ENCODE assay signal across 8 mouse cellular contexts in the genomic region with DNA sequence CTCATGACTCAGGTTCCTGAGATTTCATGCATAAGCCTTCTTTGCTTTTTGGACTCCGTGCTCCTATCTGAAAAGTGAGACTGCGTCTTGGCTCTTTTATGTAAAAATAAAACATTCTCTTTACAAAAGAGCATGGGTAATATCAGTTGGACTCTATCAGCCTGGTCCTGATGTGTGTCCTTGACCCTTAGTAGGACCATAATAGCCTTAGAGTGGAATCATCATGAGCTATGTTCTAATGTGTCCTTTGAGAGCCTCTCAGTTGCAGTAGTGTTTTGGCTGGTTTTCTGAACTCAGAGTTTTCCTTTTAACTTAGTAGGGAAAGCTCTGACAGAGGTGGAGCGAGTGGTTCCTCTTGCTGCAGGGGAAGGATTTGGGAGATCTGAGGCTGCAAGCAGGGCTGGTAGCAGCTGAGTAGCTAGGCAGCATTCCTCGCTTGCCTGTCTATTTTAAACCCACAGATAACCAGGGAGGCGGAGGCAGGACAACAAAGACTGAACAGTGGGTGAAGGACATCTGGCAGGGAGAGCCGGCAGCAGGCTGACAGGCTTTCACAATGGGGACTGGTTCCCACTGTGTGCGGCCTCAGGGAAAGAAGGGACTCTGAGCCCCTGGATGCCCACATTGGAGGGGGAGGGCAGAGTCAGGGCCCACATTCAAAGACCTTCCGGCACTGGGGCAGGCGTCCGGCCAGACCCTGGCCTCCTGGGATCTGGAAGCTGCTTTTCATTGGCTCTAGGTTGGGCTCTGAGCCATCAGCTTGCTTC. TPM values are rescaled to one million over a fixed set of nuclear protein-coding genes. Genes with fewer than 3 reads are reported as not detected.
DNase-seq lines count a peak whose midpoint lies in the region; ATAC-seq and TF ChIP-seq lines count a peak whose summit lies in the region.

No protein-coding gene starts in this region.

- no peaks in the 10 kb centered on the region for H3K9me3 ChIP-seq in lung, embryonic 14.5 days (ENCODE audit: low read depth, low read length)
- H3K9me3 ChIP-seq in heart, embryonic 11.5 days (replicated peaks; ENCODE audit: control insufficient read depth, low read length), result no peaks in the 10 kb centered on the region
- no peaks in the 10 kb centered on the region for H3K9me3 ChIP-seq in midbrain, embryonic 10.5 days (replicated peaks)
- no peaks in the 10 kb centered on the region for H3K9me3 ChIP-seq in stomach, postnatal 0 days (ENCODE audit: control insufficient read depth, low read length)

- no peak overlapping the region for H3K4me2 ChIP-seq in lung, embryonic 14.5 days
- peak overlapping the region; percentile 14 for H3K4me2 ChIP-seq in heart, embryonic 11.5 days
- no peak overlapping the region for H3K4me2 ChIP-seq in stomach, postnatal 0 days (replicated peaks; ENCODE audit: low read depth)

- peak; percentile 55 for DNase-seq in lung, embryonic 14.5 days
- DNase-seq in lung, postnatal 25 days (ENCODE audit: low spot score), result no peak
- peak; percentile 77 for DNase-seq in embryo, embryonic 9.5 days (ENCODE audit: extremely low spot score)
- DNase-seq in layer of hippocampus, adult 9-11 months, result peak; percentile 93
- peak; percentile 90 for DNase-seq in midbrain, embryonic 10.5 days (ENCODE audit: low spot score)
- peak; percentile 53 for DNase-seq in stomach, postnatal 0 days (ENCODE audit: low spot score)
- no peak for DNase-seq in thymus, postnatal 10 days (ENCODE audit: low spot score in 2 of 2)

- H3K36me3 ChIP-seq in lung, embryonic 14.5 days (ENCODE audit: insufficient read depth), result no peaks in the 10 kb centered on the region
- H3K36me3 ChIP-seq in heart, embryonic 11.5 days (ENCODE audit: control insufficient read depth, insufficient read depth, low read length), result no peaks in the 10 kb centered on the region
- H3K36me3 ChIP-seq in midbrain, embryonic 10.5 days, result no peaks in the 10 kb centered on the region
- H3K36me3 ChIP-seq in stomach, postnatal 0 days (ENCODE audit: control insufficient read depth, insufficient read depth, low read length), result no peaks in the 10 kb centered on the region

- WGBS in lung, embryonic 14.5 days, result 41% methylated on average over 10 of the region's 10 CpGs
- 16% methylated on average over 10 of the region's 10 CpGs for WGBS in heart, embryonic 11.5 days (ENCODE audit: insufficient replicate concordance)
- WGBS in midbrain, embryonic 10.5 days, result 21% methylated on average over 10 of the region's 10 CpGs
- WGBS in stomach, postnatal 0 days, result 41% methylated on average over 10 of the region's 10 CpGs

- H3K27ac ChIP-seq in lung, embryonic 14.5 days (ENCODE audit: low read depth), result peak overlapping the region; percentile 63
- H3K27ac ChIP-seq in heart, embryonic 11.5 days (ENCODE audit: low read depth, low read length), result peak overlapping the region; percentile 91
- H3K27ac ChIP-seq in midbrain, embryonic 10.5 days (replicated peaks), result peak overlapping the region; percentile 80
- peak overlapping the region; percentile 81 for H3K27ac ChIP-seq in stomach, postnatal 0 days (replicated peaks)

- no peak for TF ChIP-seq EP300 in stomach, postnatal 0 days (optimal IDR thresholded peaks at IDR 0.05)

- ATAC-seq in lung, embryonic 14.5 days (ENCODE audit: insufficient read depth), result no peak
- peak; percentile 76 for ATAC-seq in heart, embryonic 11.5 days (replicated peaks; ENCODE audit: insufficient number of reproducible peaks, low FRiP score, low TSS enrichment)
- ATAC-seq in stomach, postnatal 0 days (ENCODE audit: low FRiP score, low TSS enrichment), result no peak

- H3K27me3 ChIP-seq in lung, embryonic 14.5 days (ENCODE audit: insufficient read depth, low read length), result no peaks in the 10 kb centered on the region
- H3K27me3 ChIP-seq in heart, embryonic 11.5 days (ENCODE audit: control insufficient read depth, insufficient read depth, low read length), result no peaks in the 10 kb centered on the region
- H3K27me3 ChIP-seq in midbrain, embryonic 10.5 days (ENCODE audit: low read depth, poor library complexity, severe bottlenecking), result peaks cover 35% of the 10 kb centered on the region; the same call in 1 of the 2 replicates
- H3K27me3 ChIP-seq in stomach, postnatal 0 days (ENCODE audit: control insufficient read depth, insufficient read depth, low read length), result no peaks in the 10 kb centered on the region

- no peak overlapping the region for H3K4me3 ChIP-seq in lung, embryonic 14.5 days (ENCODE audit: low read depth, low read length)
- no peak overlapping the region for H3K4me3 ChIP-seq in heart, embryonic 11.5 days (ENCODE audit: low read depth, low read length)
- H3K4me3 ChIP-seq in midbrain, embryonic 10.5 days, result peak overlapping the region; percentile 25
- H3K4me3 ChIP-seq in stomach, postnatal 0 days (ENCODE audit: low read depth, low read length), result no peak overlapping the region

- H3K9ac ChIP-seq in lung, embryonic 14.5 days, result no peak overlapping the region
- peak overlapping the region; percentile 23 for H3K9ac ChIP-seq in heart, embryonic 11.5 days (ENCODE audit: low read depth, low read length)
- 0 out of 2 replicates have a peak overlapping the region, but pooled peaks have one; percentile 43 for H3K9ac ChIP-seq in stomach, postnatal 0 days (ENCODE audit: low read length)

- 0 out of 2 replicates have a peak, but pooled peaks cover 2% of the 10 kb centered on the region for H3K4me1 ChIP-seq in lung, embryonic 14.5 days (ENCODE audit: insufficient read depth)
- peaks cover 25% of the 10 kb centered on the region for H3K4me1 ChIP-seq in heart, embryonic 11.5 days (ENCODE audit: control insufficient read depth, insufficient read depth, low read length)
- H3K4me1 ChIP-seq in midbrain, embryonic 10.5 days, result peaks cover 51% of the 10 kb centered on the region
- H3K4me1 ChIP-seq in stomach, postnatal 0 days (replicated peaks; ENCODE audit: control insufficient read depth, insufficient read depth), result 0 out of 2 replicates have a peak, but pooled peaks cover 2% of the 10 kb centered on the region

- no peak for TF ChIP-seq CTCF in lung, embryonic 14.5 days (IDR thresholded peaks at IDR 0.05; ENCODE audit: low read depth)
- no peak for TF ChIP-seq CTCF in stomach, postnatal 0 days (IDR thresholded peaks at IDR 0.05; ENCODE audit: low read depth)

RNA-seq across cellular contexts. Expression of a gene that starts 11.3 kb away (rescaled TPM):
- 34.8 and 39.3 TPM in 2 replicates for polyA plus RNA-seq in lung, embryonic 14.5 days (2014; fragmentation: Nextera tagmentation; extraction: Ambion mirVana)
- polyA plus RNA-seq in heart, embryonic 11.5 days (2014; fragmentation: Nextera tagmentation; extraction: Ambion mirVana), result 43.3 and 48.2 TPM in 2 replicates
- 58.1 and 69.2 TPM in 2 replicates for polyA plus RNA-seq in midbrain, embryonic 10.5 days (2016; fragmentation: Nextera tagmentation; extraction: Ambion mirVana)
- polyA plus RNA-seq in stomach, postnatal 0 days (2015; fragmentation: Nextera tagmentation; extraction: Ambion mirVana), result 31.0 and 35.8 TPM in 2 replicates

RNA-seq across cellular contexts. Expression of a gene that starts 52.2 kb away (rescaled TPM):
- 0.88 and 1.1 TPM in 2 replicates for polyA plus RNA-seq in lung, embryonic 14.5 days (2014; fragmentation: Nextera tagmentation; extraction: Ambion mirVana)
- polyA plus RNA-seq in heart, embryonic 11.5 days (2014; fragmentation: Nextera tagmentation; extraction: Ambion mirVana), result 1.1 and 1.4 TPM in 2 replicates
- polyA plus RNA-seq in midbrain, embryonic 10.5 days (2016; fragmentation: Nextera tagmentation; extraction: Ambion mirVana), result 0.54 and 1.1 TPM in 2 replicates
- polyA plus RNA-seq in stomach, postnatal 0 days (2015; fragmentation: Nextera tagmentation; extraction: Ambion mirVana), result 7.7 and 8.2 TPM in 2 replicates

Comparison
In these comparisons a context has a peak if more than half of its experiments do, and no peak if none do; other contexts are left out.
1. DNase-seq: peak in lung, embryonic 14.5 days (single experiment), embryo, embryonic 9.5 days (single experiment), layer of hippocampus, adult 9-11 months (single experiment), midbrain, embryonic 10.5 days (single experiment) and stomach, postnatal 0 days (single experiment); none in lung, postnatal 25 days (single experiment) and thymus, postnatal 10 days (0 of 2).
2. Peak in every context shown above with its lines, with median percentiles within 50 percentile points of each other: H3K27ac ChIP-seq.